Mouse (Mus musculus) common myeloid progenitor, adult 5-6 weeks (primary cell): ENCODE data around the gene Nfkbid. TPM values are rescaled to one million over a fixed set of nuclear protein-coding genes. Genes with fewer than 3 reads are reported as not detected.
A peak's percentile ranks its signal among the peaks of the same experiment; 100 is the strongest.
"Not testable (repeated sequence)": the region's sequence is repeated elsewhere in the genome, so short reads cannot be mapped to it uniquely, and the experiment has no call there.

Experiments
- ATAC-seq: replicated peaks from 2 replicates; pipeline ENCODE4 v1.8.0; 2016; ENCODE audit warnings: low read depth, mild to moderate bottlenecking, moderate TSS enrichment, inconsistent platforms; ENCODE audit not compliant: poor library complexity, severe bottlenecking
- total RNA-seq: library from RNA; stranded (forward); fragments of 200-1000, 187-1606 nt; gene quantifications from 2 replicates; pipeline ENCODE4 v1.2.3, GENCODE M21; 2017

Nfkbid gene
- total RNA-seq, 1 experiment from 2014 or later = 9.0 TPM

- no peak for ATAC-seq
Observed at GRCm38 (mm10) chr7:30457629-30458330, 36.2 kb downstream of the Nfkbid start, which contains the start of the genes Kirrel2 and Nphs1. Kirrel2 (minus strand) TSS chr7:30457690. Nphs1 (plus strand) TSS chr7:30458315.

- no peak for ATAC-seq
Observed at GRCm38 (mm10) chr7:30459484-30459883, 38.0 kb downstream of the Nfkbid start.

GRCm38 (mm10) chr7:30463568-30463967, 42.0 kb downstream of the Nfkbid start:
- no peak for ATAC-seq

- no peak for ATAC-seq
Observed at GRCm38 (mm10) chr7:30463996-30464395, 42.5 kb downstream of the Nfkbid start.

- ATAC-seq = no peak
Observed at GRCm38 (mm10) chr7:30464816-30465300, 43.3 kb downstream of the Nfkbid start.

GRCm38 (mm10) chr7:30472411-30472810, 50.9 kb downstream of the Nfkbid start:
- ATAC-seq = peak; percentile 62; the same call in 1 of the 2 replicates

- no peak for ATAC-seq
Observed at GRCm38 (mm10) chr7:30474999-30475398, 53.5 kb downstream of the Nfkbid start.

- not testable (repeated sequence) for ATAC-seq
Observed at GRCm38 (mm10) chr7:30476136-30476535, 54.6 kb downstream of the Nfkbid start.

- no peak for ATAC-seq
Observed at GRCm38 (mm10) chr7:30477415-30478381, 56.2 kb downstream of the Nfkbid start.

Other genes starting within 250 kb of the Nfkbid start
- not detected in 2 replicates for gene Cox7a1, start 237.6 kb upstream of the Nfkbid start, total RNA-seq
- 116 and 136 TPM in 2 replicates for gene Capns1, start 222.9 kb upstream of the Nfkbid start, total RNA-seq
- gene Polr2i, start 189.8 kb upstream of the Nfkbid start, total RNA-seq = 37.3 and 65.1 TPM in 2 replicates
- gene Tbcb, start 189.5 kb upstream of the Nfkbid start, total RNA-seq = 40.5 TPM in 2 replicates
- not detected in 2 replicates for gene Ovol3, start 186.0 kb upstream of the Nfkbid start, total RNA-seq
- not detected in 2 replicates for gene Thap8, start 141.6 kb upstream of the Nfkbid start, total RNA-seq
- 8.2 and 17.5 TPM in 2 replicates for gene Wdr62, start 141.3 kb upstream of the Nfkbid start, total RNA-seq
- gene Clip3, start 130.0 kb upstream of the Nfkbid start, total RNA-seq = not detected in 2 replicates
- gene Alkbh6, start 113.0 kb upstream of the Nfkbid start, total RNA-seq = 15.2 and 31.2 TPM in 2 replicates
- 1.4 TPM in 1 of 2 replicates, not detected in the other for gene Syne4, start 106.9 kb upstream of the Nfkbid start, total RNA-seq
- 0.96 and 3.3 TPM in 2 replicates for gene E130208F15Rik, start 100.0 kb upstream of the Nfkbid start, total RNA-seq
- 10.8 and 11.0 TPM in 2 replicates for gene Sdhaf1, start 97.8 kb upstream of the Nfkbid start, total RNA-seq
- gene Lrfn3, start 59.0 kb upstream of the Nfkbid start, total RNA-seq = not detected in 2 replicates
- gene Tyrobp, start 8.0 kb upstream of the Nfkbid start, total RNA-seq = 94.7 and 118 TPM in 2 replicates
- gene Hcst, start 1.9 kb upstream of the Nfkbid start, total RNA-seq = 9.4 and 11.9 TPM in 2 replicates
- not detected in 2 replicates for gene Aplp1, start 23.8 kb downstream of the Nfkbid start, total RNA-seq
- gene Kirrel2, start 36.0 kb downstream of the Nfkbid start, total RNA-seq = not detected in 2 replicates
- 0.19 and 1.8 TPM in 2 replicates for gene Nphs1, start 36.6 kb downstream of the Nfkbid start, total RNA-seq
- not detected in 2 replicates for gene Prodh2, start 71.9 kb downstream of the Nfkbid start, total RNA-seq
- gene Arhgap33, start 113.3 kb downstream of the Nfkbid start, total RNA-seq = 5.2 and 9.1 TPM in 2 replicates
- gene Hspb6, start 130.4 kb downstream of the Nfkbid start, total RNA-seq = 3.2 and 4.2 TPM in 2 replicates
- 4.7 TPM in 2 replicates for gene Proser3, start 130.6 kb downstream of the Nfkbid start, total RNA-seq
- gene Lin37, start 138.1 kb downstream of the Nfkbid start, total RNA-seq = 20.8 and 21.2 TPM in 2 replicates
- 58.2 and 68.5 TPM in 2 replicates for gene U2af1l4, start 141.6 kb downstream of the Nfkbid start, total RNA-seq
- gene Gm49396, start 141.6 kb downstream of the Nfkbid start, total RNA-seq = 3.7 and 5.4 TPM in 2 replicates
- gene Psenen, start 141.9 kb downstream of the Nfkbid start, total RNA-seq = 117 and 174 TPM in 2 replicates
- gene Igflr1, start 143.7 kb downstream of the Nfkbid start, total RNA-seq = 1.8 TPM in 1 of 2 replicates, not detected in the other
- gene Kmt2b, start 167.0 kb downstream of the Nfkbid start, total RNA-seq = 8.9 and 24.9 TPM in 2 replicates
- 0.32 TPM in 1 of 2 replicates, not detected in the other for gene Zbtb32, start 177.2 kb downstream of the Nfkbid start, total RNA-seq
- gene Upk1a, start 191.1 kb downstream of the Nfkbid start, total RNA-seq = not detected in 2 replicates
- gene Cox6b1, start 204.4 kb downstream of the Nfkbid start, total RNA-seq = 396 and 504 TPM in 2 replicates
- not detected in 2 replicates for gene Etv2, start 214.1 kb downstream of the Nfkbid start, total RNA-seq
- gene Rbm42, start 228.6 kb downstream of the Nfkbid start, total RNA-seq = 39.4 and 47.8 TPM in 2 replicates
- 17.2 and 27.1 TPM in 2 replicates for gene Haus5, start 243.3 kb downstream of the Nfkbid start, total RNA-seq
- gene Pmis2, start 249.9 kb downstream of the Nfkbid start, total RNA-seq = not detected in 2 replicates